Mouse (Mus musculus) ES-E14 (cell line): ENCODE measurements around the gene Tcaf1.

ENCODE experiments used
- MAFK ChIP-seq: IDR thresholded peaks from 2 replicates; pipeline ENCODE4 v1.6.1; 2014; ENCODE audit warnings: mild to moderate bottlenecking, low read depth, low read length, inconsistent platforms; ENCODE audit not compliant: insufficient read depth
- ZC3H11A ChIP-seq: IDR thresholded peaks from 2 replicates; pipeline ENCODE4 v1.6.1; 2012; ENCODE audit warnings: low read depth, mild to moderate bottlenecking, inconsistent platforms, low read length, borderline replicate concordance

DNA sequence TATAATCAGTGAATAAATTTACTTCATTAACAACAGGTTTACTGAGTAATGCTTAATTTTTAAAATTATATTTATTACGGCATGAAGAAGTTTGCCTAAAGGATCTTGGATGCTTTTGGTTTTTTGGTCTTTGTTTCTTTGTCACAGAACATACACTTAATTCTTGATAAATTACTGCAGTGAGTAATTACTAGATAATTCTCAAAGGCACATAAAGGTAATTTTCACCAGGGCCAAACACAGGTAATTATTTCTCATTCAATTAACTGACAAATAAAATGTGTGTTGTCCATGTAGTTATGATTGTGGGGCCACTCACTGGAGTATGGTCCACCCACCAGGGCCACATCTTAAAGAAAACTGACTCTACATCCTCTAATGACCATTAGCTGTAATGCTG, 29.2 kb upstream of the Tcaf1 start, which contains the start of gene Olfr453:
- TF ChIP-seq MAFK (no peak), ZC3H11A (no peak)
